Mouse (Mus musculus): Measurements from ENCODE around the gene Acap3.

DNA sequence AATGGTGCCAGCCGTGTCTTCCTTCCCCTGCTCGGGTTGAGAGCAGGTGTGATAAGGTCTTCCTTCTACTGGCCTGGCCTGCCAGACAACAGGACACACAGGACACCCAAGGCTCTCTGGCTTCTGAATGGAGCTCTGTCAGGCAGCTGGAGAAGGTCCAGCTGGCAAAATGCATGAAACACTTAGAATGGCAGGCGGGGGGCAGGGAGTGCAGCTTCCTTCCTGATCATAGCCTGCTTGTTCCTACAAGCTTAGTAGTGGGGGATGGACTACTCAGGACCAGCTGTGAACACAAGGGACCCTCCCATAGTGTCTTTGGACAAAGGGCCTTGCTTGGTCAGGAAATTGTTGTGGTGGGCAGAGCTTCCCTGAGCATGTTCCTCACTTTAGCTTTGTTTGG, 9.6 kb downstream of the Acap3 start:
- TF ChIP-seq POLR2A (IDR thresholded peaks at IDR 0.05; ENCODE audit: insufficient read depth, low read length) (no peak), CTCF (IDR thresholded peaks at IDR 0.05; ENCODE audit: low read depth, low read length) (no peak), EP300 (IDR thresholded peaks at IDR 0.05; ENCODE audit: insufficient read depth, low read depth, low read length) (no peak)
